Mouse (Mus musculus) hindlimb bud, embryonic 11.5 days (tissue): ENCODE measurements around the gene Tns4.
A peak's percentile ranks its signal among the peaks of the same experiment; 100 is the strongest.

Experiments used
- DNase-seq: peaks from one replicate; pipeline ENCODE4 v3.0.0-alpha.2; 2012; ENCODE audit warnings: low read depth, low spot score; ENCODE audit errors: extremely low spot score

Gene Tns4

GRCm38 (mm10) chr11:99089077-99089601 is at the start of gene Tns4:
Tns4 (minus strand) TSS chr11:99089306.
- no peak for DNase-seq

- DNase-seq: no peak
These were observed 48.3 kb upstream of the Tns4 start for GRCm38 (mm10) chr11:99137385-99137784.

- no peak for DNase-seq
These were observed 47.9 kb upstream of the Tns4 start for GRCm38 (mm10) chr11:99136961-99137360.

- DNase-seq: no peak
These were observed 47.3 kb upstream of the Tns4 start for GRCm38 (mm10) chr11:99136361-99136760.

- DNase-seq: no peak
These were observed 45.9 kb upstream of the Tns4 start for GRCm38 (mm10) chr11:99135047-99135440.

GRCm38 (mm10) chr11:99134266-99135046 is 45.4 kb upstream of the Tns4 start:
- peak; percentile 31 for DNase-seq

- no peak for DNase-seq
These were observed 44.3 kb upstream of the Tns4 start for GRCm38 (mm10) chr11:99133285-99133897.

GRCm38 (mm10) chr11:99132091-99132730 is 43.1 kb upstream of the Tns4 start:
- DNase-seq: peak; percentile 56

- no peak for DNase-seq
These were observed 42.3 kb upstream of the Tns4 start for GRCm38 (mm10) chr11:99131463-99131840.

GRCm38 (mm10) chr11:99130736-99131462 is 41.8 kb upstream of the Tns4 start:
- no peak for DNase-seq

GRCm38 (mm10) chr11:99129287-99129686 is 40.2 kb upstream of the Tns4 start:
- DNase-seq: no peak

- no peak for DNase-seq
These were observed 38.9 kb upstream of the Tns4 start for GRCm38 (mm10) chr11:99127785-99128682.

- no peak for DNase-seq
These were observed 37.6 kb upstream of the Tns4 start for GRCm38 (mm10) chr11:99126482-99127253.

GRCm38 (mm10) chr11:99124635-99125029 is 35.5 kb upstream of the Tns4 start:
- DNase-seq: no peak

GRCm38 (mm10) chr11:99123977-99124634 is 35.0 kb upstream of the Tns4 start:
- peak; percentile 62 for DNase-seq

GRCm38 (mm10) chr11:99122703-99123102 is 33.6 kb upstream of the Tns4 start:
- no peak for DNase-seq

- no peak for DNase-seq
These were observed 32.1 kb upstream of the Tns4 start for GRCm38 (mm10) chr11:99121218-99121631.

GRCm38 (mm10) chr11:99120524-99121217 is 31.6 kb upstream of the Tns4 start:
- DNase-seq: no peak
